Mouse (Mus musculus) adrenal gland, postnatal 25 days (tissue): ENCODE measurements around the gene Zbtb8os. TPM values are rescaled to one million over a fixed set of nuclear protein-coding genes. Genes with fewer than 3 reads are reported as not detected.

Source experiments
- DNase-seq: peaks from one replicate; pipeline ENCODE4 v3.0.0; 2021; ENCODE audit warnings: mixed read lengths
- total RNA-seq: library from RNA; stranded (reverse); gene quantifications from 2 replicates; pipeline ENCODE4 v1.2.3, GENCODE M21; 2021

Gene Zbtb8os
- total RNA-seq, 1 experiment from 2014 or later = 59.1 TPM

- peak; percentile 59 for DNase-seq
Observed at GRCm38 (mm10) chr4:129377601-129378390, 42.3 kb downstream of the Zbtb8os start, which contains the start of gene Zbtb8a. Gene Zbtb8a, minus strand, starts transcription at chr4:129378116.

DNA sequence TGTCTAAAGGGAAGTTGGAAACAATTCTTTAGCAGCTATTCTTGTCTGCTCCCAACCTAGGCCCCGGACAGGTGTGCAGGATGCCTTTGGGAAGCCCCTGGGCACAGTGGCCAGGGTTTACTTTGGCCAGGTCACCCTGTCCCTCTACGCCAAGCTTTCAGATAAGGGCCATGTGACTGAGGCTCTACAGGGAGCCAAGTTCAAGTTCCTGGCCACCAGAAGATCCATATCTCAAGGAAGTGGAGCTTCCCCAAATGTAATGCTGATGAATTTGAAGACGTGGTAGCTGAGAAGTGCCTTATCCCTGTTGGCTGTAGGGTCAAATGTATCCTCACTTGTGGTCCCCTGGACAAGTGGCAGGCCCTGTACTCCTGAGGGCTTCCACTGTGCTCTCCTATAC is 44.3 kb downstream of the Zbtb8os start:
- no peak for DNase-seq

DNA sequence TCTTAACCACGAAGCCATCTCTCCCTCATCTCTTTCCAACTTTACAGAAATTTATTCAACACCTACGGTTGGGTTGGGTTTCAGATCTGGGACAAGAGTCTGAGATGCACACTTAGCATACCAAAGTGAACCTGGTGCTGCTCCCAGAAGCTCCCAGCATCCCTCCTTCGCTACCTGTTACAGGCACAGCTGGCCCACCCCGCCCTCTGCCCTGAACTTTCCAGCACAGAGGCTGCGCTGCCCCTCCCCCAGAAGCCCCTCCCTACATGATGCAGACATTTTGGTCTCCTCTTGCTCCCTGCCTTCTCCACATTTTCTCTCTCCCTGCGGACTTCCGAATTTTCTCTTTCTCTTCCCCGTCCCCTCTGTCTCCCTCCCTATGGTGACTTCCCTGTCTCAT is 45.7 kb downstream of the Zbtb8os start:
- DNase-seq = no peak

- DNase-seq = no peak
Observed at GRCm38 (mm10) chr4:129382029-129382428, 46.5 kb downstream of the Zbtb8os start.

- DNase-seq = no peak
Observed at GRCm38 (mm10) chr4:129382488-129382887, 47.0 kb downstream of the Zbtb8os start.

DNA sequence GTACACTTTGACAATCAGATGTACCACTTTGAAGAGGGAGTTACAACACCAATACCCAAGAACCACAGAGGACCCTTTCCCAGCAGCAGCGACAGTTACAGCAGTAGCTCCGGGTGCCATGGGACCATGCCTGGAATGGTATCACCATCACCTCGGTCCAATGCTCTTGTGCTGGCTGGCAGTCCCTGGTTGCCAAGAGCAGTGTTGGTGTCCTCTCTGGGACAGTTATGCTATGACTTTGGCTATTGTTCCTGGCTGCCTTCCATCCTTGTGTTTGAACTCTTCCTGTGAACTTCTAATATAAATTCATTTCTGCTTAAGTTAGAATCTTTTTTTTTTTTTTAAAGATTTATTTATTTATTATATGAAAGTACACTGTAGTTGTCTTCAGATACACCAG is 48.1 kb downstream of the Zbtb8os start:
- DNase-seq = no peak

DNA sequence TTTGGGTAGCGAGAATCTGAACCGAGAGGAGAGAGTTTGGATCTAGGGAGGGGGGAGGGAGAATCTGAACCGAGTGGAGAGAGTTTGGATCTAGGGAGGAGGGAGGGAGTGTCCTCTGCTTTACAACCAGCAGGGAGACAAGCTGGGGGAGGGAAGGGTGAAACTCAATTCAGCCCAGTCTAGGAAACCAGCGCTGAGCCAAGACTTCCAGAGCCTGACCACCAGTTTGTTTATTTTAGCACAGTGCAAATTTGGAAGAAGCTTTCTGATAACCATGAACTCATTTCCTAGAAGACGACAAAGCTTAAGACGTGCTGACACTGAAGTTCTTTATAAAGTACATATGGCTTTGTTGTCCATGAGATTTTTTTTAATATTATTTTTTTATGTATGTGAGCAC is 48.9 kb downstream of the Zbtb8os start:
- DNase-seq = no peak

DNA sequence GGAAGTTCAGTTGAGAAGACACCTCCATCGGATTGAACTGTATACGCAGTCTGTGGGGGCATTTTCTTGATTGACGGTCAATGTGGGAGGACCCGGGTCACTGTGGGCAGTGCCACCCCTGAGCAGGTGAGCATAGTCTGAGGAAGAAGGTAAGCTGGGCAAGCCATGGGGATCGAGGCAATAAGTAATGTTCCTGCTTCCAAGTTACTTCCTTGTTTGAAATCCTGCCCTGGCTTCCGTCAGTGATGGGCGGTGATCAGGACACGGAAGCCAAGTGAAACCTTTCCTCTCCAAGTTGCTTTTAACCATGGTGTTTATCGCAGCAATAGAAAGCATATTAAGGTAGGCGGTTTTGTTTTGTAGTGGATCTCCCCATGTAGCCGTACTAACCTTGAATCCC is 50.2 kb downstream of the Zbtb8os start:
- no peak for DNase-seq

- DNase-seq = no peak
Observed at GRCm38 (mm10) chr4:129386269-129386946, 50.9 kb downstream of the Zbtb8os start.

DNA sequence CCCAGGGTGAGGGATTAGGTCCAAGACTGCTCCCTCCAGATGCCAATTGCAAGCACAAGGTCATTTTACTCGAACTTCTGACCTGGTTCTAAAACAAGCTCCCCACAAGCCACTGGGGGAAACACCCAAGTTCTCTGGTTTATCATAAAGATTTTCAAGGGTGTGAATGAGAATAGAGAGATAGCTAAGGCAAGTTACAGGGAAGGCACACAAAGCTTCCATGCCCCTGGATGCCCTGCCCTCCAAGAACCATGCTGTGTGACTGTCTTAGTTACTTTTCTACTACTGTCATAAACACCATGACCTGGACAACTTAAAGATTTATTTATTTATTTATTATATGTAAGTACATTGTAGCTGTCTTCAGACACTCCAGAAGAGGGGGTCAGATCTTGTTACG is 51.5 kb downstream of the Zbtb8os start:
- DNase-seq = no peak

GRCm38 (mm10) chr4:129388404-129388803 is 52.9 kb downstream of the Zbtb8os start:
- no peak for DNase-seq

- DNase-seq = no peak
Observed at GRCm38 (mm10) chr4:129390216-129390743, 54.8 kb downstream of the Zbtb8os start.

DNA sequence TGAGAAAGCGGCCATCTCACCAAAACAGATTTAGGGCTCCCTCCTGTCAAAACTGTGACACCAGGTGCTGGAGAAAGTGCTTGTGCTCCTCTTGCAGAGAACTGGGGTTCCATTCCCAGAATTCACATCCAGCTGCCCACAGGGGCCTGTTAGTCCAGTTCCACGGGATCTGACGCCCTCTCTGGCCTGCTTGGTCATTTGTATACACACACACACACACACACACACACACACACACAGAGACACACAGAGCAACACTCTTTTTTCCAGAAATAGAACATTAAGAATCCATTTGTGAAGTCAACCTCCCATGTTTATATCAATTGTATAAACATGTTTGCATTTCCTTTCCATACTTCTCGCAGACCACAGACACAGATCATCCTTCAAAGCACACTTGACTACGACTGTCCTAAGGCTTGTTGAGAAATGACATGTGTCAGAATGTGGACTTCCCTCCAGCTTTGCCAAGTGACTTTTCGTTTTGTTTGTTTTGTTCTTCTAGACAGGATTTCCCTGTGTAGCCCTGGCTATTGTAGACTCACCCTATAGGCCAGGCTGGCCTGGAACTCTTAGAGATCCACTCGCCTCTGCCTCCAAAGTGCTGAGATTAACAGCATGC is 55.6 kb downstream of the Zbtb8os start:
- no peak for DNase-seq

DNA sequence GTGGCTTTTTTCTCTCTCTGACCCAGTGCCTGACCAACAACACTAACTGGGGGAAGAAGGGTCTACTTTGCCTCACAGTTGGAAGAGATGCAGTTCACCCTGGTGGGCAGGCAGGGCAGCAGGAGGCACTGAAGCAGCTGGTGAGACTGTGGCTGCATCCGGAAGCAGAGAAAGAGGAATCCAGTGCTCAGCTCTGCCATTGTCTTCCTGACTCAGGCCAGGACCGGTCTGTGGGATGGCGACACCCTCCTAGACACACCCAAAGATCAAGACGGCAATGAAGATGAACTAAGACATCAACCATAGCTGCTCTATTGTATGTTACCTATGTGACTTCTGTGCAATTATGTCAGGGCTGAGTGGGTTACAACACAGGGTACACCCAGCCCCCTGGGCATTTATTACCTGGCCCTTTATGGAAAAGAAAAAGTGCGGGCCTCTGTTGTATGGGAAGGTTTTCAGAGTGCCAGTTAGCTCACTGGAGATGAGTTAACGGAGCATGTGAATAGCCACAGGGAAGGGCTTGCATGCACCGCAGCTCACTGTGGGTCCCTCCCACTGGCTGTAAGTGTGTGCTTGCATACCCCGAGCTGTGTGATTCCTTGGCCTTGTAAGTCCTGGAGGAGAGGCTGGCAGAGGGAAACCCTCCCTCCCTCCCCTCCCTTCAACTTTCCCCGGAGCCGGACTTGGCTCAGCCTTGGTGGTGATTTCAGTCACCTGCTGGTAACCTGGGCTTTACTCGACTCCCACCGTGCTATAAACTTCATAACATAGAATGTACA is 58.8 kb downstream of the Zbtb8os start:
- no peak for DNase-seq

DNA sequence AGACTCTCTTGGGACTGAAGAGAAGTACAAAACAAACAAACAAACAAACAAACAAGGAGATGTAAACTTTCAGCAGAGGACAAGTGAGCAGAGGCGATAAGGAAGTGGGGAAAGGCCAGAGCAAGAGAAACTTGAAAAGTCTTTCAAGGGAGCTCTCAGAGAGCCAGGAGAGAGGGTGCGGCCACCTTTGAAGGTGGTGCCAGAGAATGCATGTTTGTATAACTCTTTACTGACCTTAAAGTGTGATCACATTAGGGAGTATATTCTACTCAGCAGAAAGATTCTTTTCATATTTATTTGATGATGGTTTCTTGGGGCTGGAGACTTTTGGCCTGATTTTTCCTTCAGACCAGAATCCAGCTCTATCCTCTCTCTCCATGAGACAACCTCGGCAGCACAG is 61.5 kb downstream of the Zbtb8os start:
- DNase-seq = no peak

DNA sequence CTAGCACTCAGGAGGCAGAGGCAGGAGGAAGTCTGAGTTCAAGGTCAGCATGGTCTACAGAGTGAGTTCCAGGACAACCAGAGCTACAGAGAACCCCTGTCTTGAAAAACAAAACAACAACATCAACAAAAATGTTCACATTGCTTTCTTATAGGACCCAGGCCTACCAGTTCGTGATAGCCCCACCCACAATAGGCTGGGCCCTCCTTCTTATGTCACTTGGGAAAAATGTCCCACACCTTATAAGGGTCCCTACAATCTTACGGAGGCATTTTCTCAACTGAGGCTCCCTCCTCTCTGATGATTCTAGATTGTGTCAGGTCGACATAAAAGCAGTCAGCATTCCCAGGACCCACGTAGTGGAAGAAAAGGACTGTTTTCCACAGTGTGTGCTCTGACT is 64.3 kb downstream of the Zbtb8os start:
- DNase-seq = no peak

Other genes starting within 250 kb of the Zbtb8os start
- gene Tmem54, start 230.1 kb upstream of the Zbtb8os start, total RNA-seq = not detected in 2 replicates
- gene Hpca, start 213.7 kb upstream of the Zbtb8os start, total RNA-seq = 0.81 and 1.2 TPM in 2 replicates
- 3.9 and 6.6 TPM in 2 replicates for gene Fndc5, start 198.7 kb upstream of the Zbtb8os start, total RNA-seq
- 25.1 and 27.5 TPM in 2 replicates for gene S100pbp, start 146.0 kb upstream of the Zbtb8os start, total RNA-seq
- gene Yars, start 145.9 kb upstream of the Zbtb8os start, total RNA-seq = 96.4 and 99.5 TPM in 2 replicates
- 14.5 and 17.8 TPM in 2 replicates for gene C77080, start 74.3 kb upstream of the Zbtb8os start, total RNA-seq
- 0.61 and 0.86 TPM in 2 replicates for gene Sync, start 48.1 kb upstream of the Zbtb8os start, total RNA-seq
- 76.8 and 152 TPM in 2 replicates for gene Rbbp4, start 325 bp upstream of the Zbtb8os start, total RNA-seq
- 7.0 and 8.7 TPM in 2 replicates for gene Zbtb8a, start 42.4 kb downstream of the Zbtb8os start, total RNA-seq
- 0.18 and 0.48 TPM in 2 replicates for gene Zbtb8b, start 105.2 kb downstream of the Zbtb8os start, total RNA-seq
- 70.2 and 81.0 TPM in 2 replicates for gene Bsdc1, start 125.9 kb downstream of the Zbtb8os start, total RNA-seq
- gene Tssk3, start 155.3 kb downstream of the Zbtb8os start, total RNA-seq = not detected in 2 replicates
- gene Fam229a, start 155.5 kb downstream of the Zbtb8os start, total RNA-seq = not detected in 2 replicates
- gene Marcksl1, start 177.9 kb downstream of the Zbtb8os start, total RNA-seq = 61.0 and 68.3 TPM in 2 replicates
- gene Hdac1, start 207.0 kb downstream of the Zbtb8os start, total RNA-seq = 48.0 and 54.5 TPM in 2 replicates
- 3.7 and 4.3 TPM in 2 replicates for gene Lck, start 237.9 kb downstream of the Zbtb8os start, total RNA-seq
- 33.5 and 35.2 TPM in 2 replicates for gene Fam167b, start 242.9 kb downstream of the Zbtb8os start, total RNA-seq